Mouse (Mus musculus) frontal cortex, postnatal 25 days (tissue): Measurements from ENCODE around the gene Jchain.

ENCODE experiments used
- DNase-seq, 2 experiments: peaks; one replicate each; pipeline ENCODE4 v3.0.0; 2022; ENCODE audit warnings: low spot score in 2 of 2

The Jchain gene

DNA sequence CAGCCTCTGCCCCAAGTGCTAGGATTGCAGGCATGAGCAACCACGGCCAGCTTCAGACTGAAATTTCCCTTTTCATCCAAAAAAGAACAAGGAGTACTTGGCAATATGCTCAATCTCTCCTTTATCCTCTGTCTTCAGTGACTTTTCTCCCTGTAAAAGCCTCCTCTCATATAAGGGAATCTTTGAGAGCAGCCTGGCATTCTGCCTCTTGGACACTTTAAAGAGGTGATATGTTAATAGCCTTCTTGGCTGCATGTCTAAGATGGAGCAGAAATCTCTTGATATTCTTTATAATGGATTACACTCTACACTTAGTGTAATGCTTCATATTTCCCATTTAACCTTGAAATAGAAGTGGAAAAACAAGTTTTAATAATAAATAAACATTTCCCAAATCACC lies 3.2 kb upstream of the Jchain start:
- DNase-seq = no peak

DNA sequence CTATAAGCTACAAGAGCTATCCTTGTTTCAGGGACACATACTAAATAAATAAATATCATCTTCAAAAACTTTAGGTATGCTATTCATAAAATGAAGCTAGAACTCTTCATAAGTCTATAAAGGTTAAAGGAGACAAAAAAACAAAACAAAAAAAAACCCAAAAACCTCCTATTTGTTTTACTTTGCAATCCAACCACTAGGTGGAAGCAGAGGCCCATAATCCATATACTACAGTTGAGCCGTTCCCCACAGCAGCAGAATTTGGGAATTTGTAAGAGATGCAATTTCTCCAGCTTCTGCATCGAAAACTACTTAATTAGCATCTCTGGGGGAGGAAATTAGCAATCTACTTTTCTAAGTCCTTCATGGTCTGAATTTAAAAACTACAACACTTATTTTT lies 8.5 kb downstream of the Jchain start:
- no peak for DNase-seq

GRCm38 (mm10) chr5:88508990-88509389 lies 18.7 kb downstream of the Jchain start:
- no peak for DNase-seq

DNA sequence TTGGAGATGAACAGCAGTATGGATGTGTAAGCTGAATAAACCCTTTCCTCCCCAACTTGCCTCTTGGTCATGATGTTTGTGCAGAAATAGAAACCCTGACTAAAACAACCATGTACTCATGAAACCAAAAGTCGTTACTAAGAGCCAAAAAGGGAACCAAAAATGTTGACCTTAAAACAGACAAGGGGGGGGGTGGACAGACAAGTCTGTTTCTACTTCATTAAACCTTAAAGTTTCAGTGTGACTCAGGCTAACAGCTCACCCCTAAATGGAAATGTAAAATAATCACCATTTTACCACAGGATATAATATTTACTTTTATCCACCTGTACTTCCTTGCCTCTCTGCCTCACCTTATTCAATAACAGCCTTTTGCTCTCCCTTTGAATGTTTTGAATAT lies 19.1 kb downstream of the Jchain start:
- no peak for DNase-seq

DNA sequence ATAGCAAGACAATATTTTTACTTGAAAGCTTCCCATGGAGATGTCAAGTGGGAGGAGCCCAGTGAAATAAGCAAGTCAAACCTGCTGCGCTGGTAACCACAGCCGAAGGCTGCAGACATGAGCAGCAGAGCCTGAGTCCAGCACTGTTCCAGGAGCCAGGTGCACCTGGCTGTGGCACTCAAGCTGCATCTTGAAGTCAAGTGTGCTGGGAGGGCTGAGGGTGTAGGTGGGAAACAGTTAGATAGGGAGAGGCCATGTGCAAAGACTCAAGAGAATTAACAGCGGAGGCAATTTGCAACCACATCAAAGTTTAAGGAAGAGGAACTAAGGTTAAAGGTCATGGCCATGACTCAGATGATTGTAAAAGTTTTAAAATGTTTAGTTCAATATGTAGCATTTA lies 27.9 kb downstream of the Jchain start:
- DNase-seq = no peak

- DNase-seq = no peak
Measured at GRCm38 (mm10) chr5:88491111-88491510, 36.6 kb downstream of the Jchain start.

- DNase-seq = no peak
Measured at GRCm38 (mm10) chr5:88489004-88489403, 38.7 kb downstream of the Jchain start.

- no peak for DNase-seq
Measured at GRCm38 (mm10) chr5:88487675-88488074, 40.0 kb downstream of the Jchain start, which contains the start of gene Enam. Gene Enam (plus strand): TSS chr5:88487975.
